Mouse (Mus musculus): ENCODE measurements around the gene Tssc4. TPM values are rescaled to one million over a fixed set of nuclear protein-coding genes. Genes with fewer than 3 reads are reported as not detected.

Gene Tssc4
- 10 to 100 TPM; 15.3 TPM for total RNA-seq (2021)

DNA sequence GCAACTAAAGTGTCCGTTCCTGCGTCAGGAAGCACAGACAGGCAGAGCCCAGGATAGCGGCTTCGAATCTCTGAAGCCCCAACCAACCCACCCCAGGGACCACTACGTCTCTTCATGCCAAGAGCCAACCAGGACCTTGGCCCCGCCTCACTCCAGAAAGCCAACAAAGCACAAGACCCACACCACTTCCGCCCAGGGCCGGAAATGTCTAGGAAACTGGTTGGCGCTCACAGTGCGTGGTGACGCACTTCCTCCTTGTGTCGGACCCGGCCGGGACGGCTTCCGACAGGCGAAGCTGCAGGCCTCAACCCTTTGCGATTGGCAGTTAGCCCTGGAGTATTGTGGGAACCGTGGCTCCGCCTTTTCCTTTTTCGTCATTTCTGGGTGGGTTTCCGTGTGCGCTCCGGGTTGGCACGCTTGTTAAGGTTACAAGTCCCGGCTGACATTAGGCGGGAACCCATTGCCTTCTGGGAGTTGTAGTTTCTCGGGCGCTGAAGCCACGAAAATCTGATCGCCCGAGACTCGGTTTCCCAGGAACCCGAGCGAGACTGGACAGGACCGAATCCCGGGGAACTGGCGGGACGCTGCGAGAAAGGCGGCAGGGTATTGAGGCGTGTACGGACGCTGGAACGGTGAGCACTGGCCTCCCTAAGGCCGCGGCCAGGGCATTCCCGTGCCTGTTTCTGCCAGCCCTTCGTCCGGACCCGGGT lies at the start of gene Tssc4:
TSS of gene Tssc4 (plus strand) at position 368 of the 710 bp plus-strand sequence.
- peak; percentile 94 to 95 for DNase-seq
- intact Hi-C loops (cut with DNase I) = loop anchor here (1.0 to 2.0 kb wide), 2 partner anchors 14 to 61 kb away; no protein-coding TSS in a partner anchor

DNA sequence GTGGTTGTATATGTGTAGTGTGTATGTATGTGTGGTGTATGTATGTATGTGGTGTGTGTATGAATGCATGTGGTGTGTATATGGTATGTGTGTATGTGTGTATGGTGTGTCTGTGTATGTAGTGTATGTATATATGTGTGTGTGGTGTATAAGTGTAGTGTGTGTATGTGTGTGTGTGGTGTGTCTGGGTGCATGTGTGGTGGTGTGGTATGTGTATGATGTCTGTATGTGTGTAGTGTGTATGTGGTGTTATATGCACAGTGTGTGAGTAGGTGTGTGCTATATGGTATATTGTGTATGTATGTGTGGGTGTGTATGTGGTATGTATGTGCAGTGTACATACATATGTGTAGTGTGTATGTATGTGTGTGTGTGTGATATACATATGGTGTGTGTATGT lies 49.0 kb upstream of the Tssc4 start:
- no peak for DNase-seq
- intact Hi-C loops (cut with DNase I) = no loop called here

- DNase-seq = no peak
- intact Hi-C loops (cut with DNase I) = no loop called here
Measured at GRCm38 (mm10) chr7:143020764-143021163, 48.3 kb upstream of the Tssc4 start.

- DNase-seq = no peak
- intact Hi-C loops (cut with DNase I) = no loop called here
Measured at GRCm38 (mm10) chr7:143021356-143022164, 47.5 kb upstream of the Tssc4 start.

DNA sequence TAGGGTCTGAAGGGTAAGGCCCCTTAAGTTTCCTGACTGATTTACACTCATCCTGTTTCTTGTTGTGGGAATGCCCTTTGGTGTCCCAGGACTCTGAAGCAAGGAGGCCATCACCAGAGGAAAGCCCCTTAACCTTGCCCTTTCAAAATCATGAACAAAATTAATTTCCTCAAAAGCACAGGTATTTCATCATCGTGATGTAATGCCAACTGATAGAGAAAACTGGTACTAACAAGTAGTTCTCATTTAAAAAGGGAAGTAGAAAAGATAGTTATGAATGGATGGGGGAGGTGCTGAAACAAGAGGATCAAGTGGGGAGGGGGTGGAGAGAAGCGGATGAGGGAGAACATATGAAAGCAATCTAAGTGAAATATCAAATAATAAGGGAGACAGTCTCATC lies 45.5 kb upstream of the Tssc4 start:
- intact Hi-C loops (cut with DNase I) = no loop called here

GRCm38 (mm10) chr7:143024293-143024692 lies 44.8 kb upstream of the Tssc4 start:
- intact Hi-C loops (cut with DNase I) = no loop called here
- DNase-seq = no peak

More for the DNA sequence above, 45.5 kb upstream of the Tssc4 start:
- DNase-seq = no peak

GRCm38 (mm10) chr7:143025496-143025895 lies 43.6 kb upstream of the Tssc4 start:
- DNase-seq = no peak
- intact Hi-C loops (cut with DNase I) = no loop called here

GRCm38 (mm10) chr7:143027196-143027595 lies 41.9 kb upstream of the Tssc4 start:
- intact Hi-C loops (cut with DNase I) = no loop called here
- no peak for DNase-seq

DNA sequence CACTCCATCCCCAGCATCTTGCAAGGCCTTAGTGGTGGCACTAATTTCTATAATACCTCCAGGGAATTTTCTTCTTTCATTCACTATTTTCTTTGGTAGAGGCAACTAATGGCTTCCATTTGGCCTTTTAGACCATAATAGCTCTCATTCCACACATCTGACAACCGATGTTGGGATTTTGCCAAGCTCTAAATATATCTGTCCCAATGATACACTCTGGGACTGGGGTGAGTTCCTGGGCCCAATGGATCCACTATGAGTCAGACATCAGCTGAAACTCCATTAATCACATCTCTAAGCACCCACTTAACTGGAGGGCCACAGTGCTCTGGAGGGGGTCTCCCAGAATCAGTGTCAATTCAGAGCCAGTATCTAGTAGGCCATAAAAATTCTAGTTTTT lies 37.2 kb upstream of the Tssc4 start:
- intact Hi-C loops (cut with DNase I) = no loop called here
- DNase-seq = no peak

GRCm38 (mm10) chr7:143033581-143033980 lies 35.5 kb upstream of the Tssc4 start:
- intact Hi-C loops (cut with DNase I) = no loop called here
- no peak for DNase-seq

GRCm38 (mm10) chr7:143034112-143034511 lies 34.9 kb upstream of the Tssc4 start:
- intact Hi-C loops (cut with DNase I) = no loop called here
- no peak for DNase-seq

DNA sequence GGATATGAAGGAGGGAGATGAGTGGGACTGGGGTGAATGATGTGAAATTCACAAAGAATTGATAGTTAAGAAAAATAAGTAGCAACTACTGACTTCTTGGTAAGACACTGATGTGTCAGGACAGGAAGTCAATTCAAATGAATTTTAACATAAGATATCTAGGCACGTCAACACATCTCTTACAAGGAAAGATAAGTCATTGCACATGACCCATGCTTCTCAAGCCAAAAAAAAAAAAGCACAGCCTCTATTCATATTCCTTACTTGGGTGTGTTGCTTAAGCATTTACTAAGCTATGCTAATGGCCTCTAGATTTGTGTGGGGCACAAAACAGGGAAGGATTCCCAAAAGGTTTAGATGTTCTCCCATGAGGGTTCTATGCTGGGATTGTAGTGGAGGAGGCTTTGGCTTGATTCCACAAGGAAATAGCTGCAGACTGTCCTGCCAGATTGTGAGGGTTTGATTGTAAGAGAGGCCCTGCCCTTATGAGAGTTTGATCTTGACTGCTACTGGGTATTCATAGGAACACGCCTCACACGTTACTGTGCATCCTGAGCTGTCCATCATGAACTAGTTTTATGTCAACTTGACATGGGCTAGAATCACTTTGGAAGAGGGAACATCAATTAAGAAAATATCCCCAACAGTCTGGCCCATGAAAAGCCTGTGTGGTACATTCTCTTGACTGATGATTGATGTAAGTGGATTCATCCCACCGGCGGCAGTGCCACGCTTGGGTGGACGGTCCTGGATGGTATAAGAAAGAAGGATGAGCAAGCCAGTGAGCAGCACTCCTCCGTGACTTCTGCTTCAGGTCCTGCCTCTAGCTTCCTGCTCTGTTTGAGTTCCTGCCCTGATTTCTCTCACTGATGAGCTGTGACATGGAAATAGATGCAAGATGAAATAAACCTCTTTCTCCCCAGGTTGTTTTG lies 34.3 kb upstream of the Tssc4 start:
- no peak for DNase-seq
- intact Hi-C loops (cut with DNase I) = no loop called here

DNA sequence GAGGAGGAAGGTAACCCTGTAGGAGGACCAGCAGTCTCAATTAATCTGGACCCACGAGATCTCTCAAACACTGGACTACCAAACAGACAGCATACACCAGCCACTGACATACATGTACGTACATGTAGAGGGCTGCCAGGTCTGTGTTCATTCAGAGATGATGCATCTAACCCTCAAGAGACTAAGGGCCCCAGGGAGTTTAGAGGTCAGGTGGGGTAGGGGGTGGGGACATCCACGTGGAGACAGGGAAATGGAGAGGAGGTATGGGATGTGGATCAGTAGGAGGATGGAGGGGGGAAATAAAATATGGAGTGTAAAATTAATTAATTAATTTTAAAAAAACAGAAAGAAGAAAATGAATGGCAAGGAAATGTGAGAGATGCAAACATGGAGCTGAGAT lies 32.3 kb upstream of the Tssc4 start:
- intact Hi-C loops (cut with DNase I) = no loop called here
- DNase-seq = no peak

GRCm38 (mm10) chr7:143037306-143037705 lies 31.7 kb upstream of the Tssc4 start:
- intact Hi-C loops (cut with DNase I) = no loop called here
- DNase-seq = no peak

DNA sequence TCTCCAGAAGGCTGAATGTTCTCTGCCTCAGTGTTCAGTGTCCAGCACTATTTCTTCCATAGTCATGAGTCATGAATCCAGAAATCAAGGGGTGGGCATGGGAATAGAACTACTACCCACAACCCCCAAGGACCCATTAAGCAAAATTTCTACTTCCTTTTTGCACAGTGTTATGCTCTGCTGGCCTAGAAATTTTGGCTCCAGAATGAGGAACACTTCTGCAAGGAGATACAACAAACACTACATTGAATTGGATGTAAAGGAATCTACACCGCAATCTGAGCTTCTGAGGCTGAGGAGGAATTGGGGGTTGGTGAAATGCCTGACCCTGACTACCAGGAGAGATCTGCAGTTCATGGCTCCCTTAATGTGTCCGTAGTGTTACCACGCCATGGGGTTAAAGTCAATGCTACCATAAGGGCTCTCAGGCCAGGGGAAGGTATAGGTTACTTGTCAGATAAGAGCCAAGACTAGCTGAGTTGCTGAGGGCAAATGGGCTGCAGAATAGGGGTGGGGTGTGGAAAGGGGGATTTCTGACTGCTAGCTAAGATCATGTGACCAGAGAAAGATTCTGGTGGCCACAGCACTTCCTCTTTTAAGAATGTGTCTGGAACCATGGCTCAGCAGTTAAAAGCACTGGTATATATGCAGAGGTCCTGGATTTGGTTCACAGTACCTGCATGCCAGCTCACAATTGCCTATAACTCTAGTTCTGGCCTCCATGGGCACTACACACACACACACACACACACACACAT lies 30.7 kb upstream of the Tssc4 start:
- intact Hi-C loops (cut with DNase I) = no loop called here
- no peak for DNase-seq

DNA sequence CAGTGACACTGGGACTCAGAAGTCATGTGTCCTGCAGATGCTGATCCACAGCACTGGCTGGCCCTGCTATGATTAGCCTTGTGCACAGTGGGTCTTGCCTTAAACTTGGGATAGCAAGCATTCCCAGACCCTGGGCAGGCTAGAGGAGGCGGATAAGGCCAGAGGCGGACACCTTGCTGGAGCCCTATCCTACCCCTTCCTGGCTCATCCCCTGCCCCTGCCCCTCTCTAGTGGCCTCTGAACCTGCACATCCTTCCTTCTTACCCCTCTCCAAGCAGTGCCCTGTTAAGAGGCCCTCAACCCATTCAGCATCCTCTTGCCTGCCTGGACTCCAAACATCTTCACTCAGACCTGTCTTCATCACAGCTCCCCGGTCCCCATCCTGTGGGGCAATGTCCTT lies 28.5 kb upstream of the Tssc4 start:
- intact Hi-C loops (cut with DNase I) = no loop called here
- DNase-seq = no peak

GRCm38 (mm10) chr7:143041138-143041822 lies 27.8 kb upstream of the Tssc4 start:
- intact Hi-C loops (cut with DNase I) = no loop called here
- peak in 1 of 2 experiments; percentile 46 for DNase-seq

GRCm38 (mm10) chr7:143042089-143042488 lies 27.0 kb upstream of the Tssc4 start:
- intact Hi-C loops (cut with DNase I) = loop anchor here (2.0 kb wide), 2 partner anchors 17 to 33 kb away; no protein-coding TSS in a partner anchor
- peak; percentile 75 to 76 for DNase-seq

GRCm38 (mm10) chr7:143042897-143043300 lies 26.1 kb upstream of the Tssc4 start:
- intact Hi-C loops (cut with DNase I) = loop anchor here (2.0 kb wide), 2 partner anchors 16 to 34 kb away; no protein-coding TSS in a partner anchor
- no peak for DNase-seq
